Mouse (Mus musculus) cerebellum, adult 2 months (tissue): ENCODE data around the gene Sema4a. TPM values are rescaled to one million over a fixed set of nuclear protein-coding genes. Genes with fewer than 3 reads are reported as not detected.
A peak's percentile ranks its signal among the peaks of the same experiment; 100 is the strongest.

Experiments
- DNase-seq, 2 experiments: peaks; one replicate each; pipeline ENCODE4 v3.0.0; 2021
- H3K27ac ChIP-seq: fragments of 200-500 bp; 2 replicates; pipeline ENCODE4 v1.5.1; 2012; ENCODE audit warnings: low read length, control low read depth, inconsistent platforms; ENCODE audit not compliant: insufficient read depth
- H3K27me3 ChIP-seq: fragments of 200-500 bp; 2 replicates; pipeline ENCODE4 v1.6.1; 2012; ENCODE audit warnings: inconsistent platforms, mild to moderate bottlenecking, low read length, moderate library complexity; ENCODE audit not compliant: control insufficient read depth, insufficient read depth
- H3K4me1 ChIP-seq: fragments of 200-500 bp; 2 replicates; pipeline ENCODE4 v1.6.1; 2011; ENCODE audit warnings: low read length; ENCODE audit not compliant: control insufficient read depth, insufficient read depth
- H3K4me3 ChIP-seq: fragments of 200-500 bp; replicated peaks from 2 replicates; pipeline ENCODE3; 2011; ENCODE audit warnings: mild to moderate bottlenecking, low read depth, low read length, control low read depth; ENCODE audit not compliant: insufficient read depth
- CTCF ChIP-seq: fragments of 200-500 bp; IDR thresholded peaks from 2 replicates; pipeline ENCODE4 v1.5.1; 2011; ENCODE audit warnings: low read depth, mild to moderate bottlenecking, control low read depth, low read length, moderate library complexity, borderline replicate concordance; ENCODE audit not compliant: insufficient read depth
- POLR2A ChIP-seq: fragments of 200-500 bp; IDR thresholded peaks from 2 replicates; pipeline ENCODE4 v1.6.1; 2011; ENCODE audit warnings: low read length, control low read depth, borderline replicate concordance; ENCODE audit not compliant: insufficient read depth
- WGBS: fragments of 180-500 bp; shearing (Covaris S2); methylation state at CpG from one replicate; pipeline ENCODE4 v1.1.7; 2018; 5-methylcytosine and 5-hydroxymethylcytosine counted together
- polyA plus RNA-seq: library from polyadenylated mRNA; depleted of rRNA; stranded (reverse); fragments of >200 nt; gene quantifications from 2 replicates; pipeline ENCODE4 v1.2.3, GENCODE M21; 2012

The Sema4a gene
- polyA plus RNA-seq, 1 experiment = 31.8 TPM

DNA sequence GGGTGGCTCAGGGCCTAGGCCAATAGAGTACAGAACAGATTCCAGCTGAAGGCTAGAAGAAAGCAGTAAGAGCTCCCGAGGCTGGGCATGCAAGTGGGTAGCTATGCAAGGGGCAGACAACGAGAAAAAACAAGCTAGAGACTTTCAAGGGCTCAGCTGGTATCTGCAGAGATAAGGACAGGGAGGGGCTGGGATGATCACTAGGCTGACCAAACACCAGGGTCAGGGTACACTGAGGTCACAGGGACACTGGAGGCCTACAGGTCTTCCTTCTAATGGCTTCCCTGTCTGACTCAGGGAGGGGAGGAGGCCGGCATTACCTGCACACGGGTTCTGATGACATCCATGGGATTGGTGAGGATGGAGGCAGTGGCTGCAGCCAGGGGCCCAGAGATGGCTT, 45.3 kb downstream of the Sema4a start:
- Histone ChIP-seq H3K4me3 (no peak overlapping the region), H3K27me3 (no peaks in the 10 kb centered on the region), H3K4me1 (peaks cover 49% of the 10 kb centered on the region), H3K27ac (no peak overlapping the region)
- WGBS = 87% methylated on average over 4 of the region's 4 CpGs
- TF ChIP-seq CTCF = no peak
- TF ChIP-seq POLR2A = no peak
- DNase-seq = no peak

DNA sequence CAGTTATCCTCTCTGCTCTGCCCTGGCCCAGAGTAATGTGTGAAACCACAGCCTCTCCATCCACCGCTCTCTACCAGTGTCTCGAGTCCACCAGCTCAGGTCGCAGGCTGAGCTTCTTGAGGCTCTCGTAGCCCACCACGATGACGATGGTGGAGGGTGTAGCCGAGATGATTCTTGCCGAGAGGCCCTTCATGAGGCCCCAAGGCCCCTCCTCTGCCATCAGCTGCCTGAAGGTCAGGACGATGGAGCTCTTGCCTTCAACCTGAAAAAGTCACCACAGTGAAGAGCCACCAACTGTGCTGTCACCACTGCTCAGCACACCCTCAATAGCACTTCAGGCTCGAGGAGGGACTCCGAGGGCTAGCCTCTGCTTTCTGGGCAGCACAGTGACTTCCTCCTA, 48.3 kb downstream of the Sema4a start:
- Histone ChIP-seq H3K4me3 (no peak overlapping the region), H3K4me1 (peaks cover 29% of the 10 kb centered on the region), H3K27me3 (no peaks in the 10 kb centered on the region), H3K27ac (no peak overlapping the region)
- WGBS = 85% methylated on average over 11 of the region's 11 CpGs
- TF ChIP-seq CTCF (no peak), POLR2A (no peak)
- no peak for DNase-seq

DNA sequence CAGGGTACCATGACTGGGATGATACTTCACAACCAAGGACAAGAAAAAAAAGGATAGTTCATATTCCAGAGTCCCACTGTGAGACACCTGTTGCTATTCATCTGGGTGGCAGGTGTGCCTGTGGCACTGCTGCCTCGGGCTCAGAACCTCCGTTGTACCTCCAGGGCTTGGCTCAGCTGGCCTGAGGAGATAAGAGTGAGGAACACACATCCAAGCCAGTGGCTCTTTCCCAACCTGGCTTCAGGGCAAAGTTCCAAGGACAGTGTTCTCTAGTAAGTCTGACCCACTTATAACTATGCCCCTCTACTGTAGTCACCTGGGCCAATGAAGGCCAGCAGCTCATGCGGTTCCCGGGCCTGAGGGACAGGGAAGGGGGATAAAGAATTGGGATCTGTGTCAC, 49.3 kb downstream of the Sema4a start:
- 23% methylated on average over 4 of the region's 4 CpGs for WGBS
- H3K4me1 ChIP-seq = peaks cover 26% of the 10 kb centered on the region
- H3K4me3 ChIP-seq = no peak overlapping the region
- TF ChIP-seq CTCF (no peak), POLR2A (no peak)
- DNase-seq = no peak
- H3K27me3 ChIP-seq = no peaks in the 10 kb centered on the region
- no peak overlapping the region for H3K27ac ChIP-seq

DNA sequence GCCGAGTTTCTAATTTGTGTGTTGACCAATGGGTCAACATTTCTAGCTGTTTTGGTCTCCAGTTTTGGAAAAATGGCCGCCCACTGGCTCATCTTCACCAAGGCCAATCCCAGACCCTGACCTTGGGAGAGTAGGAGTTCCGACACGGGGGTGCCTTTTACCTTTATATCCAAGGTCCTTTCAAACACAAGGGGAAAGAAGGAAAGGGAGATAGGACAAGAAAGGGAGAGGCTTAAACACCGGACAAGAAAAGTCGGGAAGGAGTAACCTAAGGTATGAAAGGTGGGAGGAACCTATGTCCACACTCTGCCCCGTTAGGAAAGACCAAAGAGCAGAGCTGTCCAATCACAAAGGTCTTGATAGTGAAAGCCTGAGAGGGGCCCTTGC, 50.3 kb downstream of the Sema4a start:
- WGBS = 31% methylated on average over 7 of the region's 7 CpGs
- TF ChIP-seq POLR2A = no peak
- TF ChIP-seq CTCF = no peak
- Histone ChIP-seq H3K27me3 (no peaks in the 10 kb centered on the region), H3K4me3 (no peak overlapping the region), H3K27ac (no peak overlapping the region; the same call in 1 of the 2 replicates), H3K4me1 (peaks cover 18% of the 10 kb centered on the region)
- DNase-seq = no peak

DNA sequence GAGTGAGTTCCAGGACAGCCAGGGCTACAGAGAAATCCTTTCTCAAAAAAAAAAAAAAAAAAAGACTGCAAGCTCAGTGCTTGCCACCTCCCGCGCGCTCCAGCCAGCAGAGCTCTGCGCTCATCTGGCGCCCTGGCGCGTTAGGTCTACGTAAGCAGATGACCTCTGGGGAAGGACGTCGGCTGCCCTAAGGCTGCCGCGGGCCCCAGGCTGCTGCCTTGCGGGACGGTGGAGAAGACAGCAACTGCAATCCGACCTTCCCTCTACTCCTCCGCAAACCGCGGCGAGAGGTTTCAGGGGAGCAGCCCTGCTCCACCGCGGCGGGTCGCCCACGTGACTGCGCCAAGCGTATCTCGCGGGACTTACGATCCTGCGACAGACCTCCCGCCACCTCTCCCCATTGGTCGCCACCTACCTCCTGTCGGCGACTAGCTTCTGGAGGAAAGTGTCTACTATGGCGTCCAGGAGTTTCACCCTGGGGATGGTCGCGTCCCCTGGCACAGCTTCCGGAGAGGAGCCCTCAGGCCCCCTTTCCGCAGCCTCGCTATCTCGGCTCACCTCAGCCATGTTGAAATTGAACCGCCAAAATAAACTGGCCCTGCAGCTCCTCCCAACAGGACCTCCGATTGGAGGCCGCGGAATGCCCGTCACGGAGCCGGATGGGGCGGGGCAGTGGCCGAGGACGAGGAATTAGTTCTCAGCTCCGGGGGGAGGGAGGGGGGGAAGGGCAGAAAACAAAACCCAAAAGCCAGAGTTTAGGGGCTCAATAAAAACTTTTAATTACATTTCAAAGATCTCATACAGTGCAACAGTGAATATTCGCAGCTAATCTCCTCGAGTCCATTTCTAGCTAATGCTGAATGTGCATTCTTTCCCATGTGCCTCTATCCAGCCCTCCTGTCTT, 51.0 kb downstream of the Sema4a start, which contains the start of gene Pmf1:
Gene Pmf1, minus strand, starts transcription at position 591 of the 904 bp plus-strand sequence.
- H3K27ac ChIP-seq = peak within 1 kb of the TSS; percentile 77
- peak within 1 kb of the TSS; percentile 72 for H3K4me3 ChIP-seq
- TF ChIP-seq CTCF (no peak), POLR2A (peak; percentile 85)
- peaks cover 17% of the 10 kb centered on the region for H3K4me1 ChIP-seq
- no peaks in the 10 kb centered on the region for H3K27me3 ChIP-seq
- DNase-seq = peak; percentile 87 to 89
- WGBS = under 1% methylated on average over 54 of the region's 54 CpGs

DNA sequence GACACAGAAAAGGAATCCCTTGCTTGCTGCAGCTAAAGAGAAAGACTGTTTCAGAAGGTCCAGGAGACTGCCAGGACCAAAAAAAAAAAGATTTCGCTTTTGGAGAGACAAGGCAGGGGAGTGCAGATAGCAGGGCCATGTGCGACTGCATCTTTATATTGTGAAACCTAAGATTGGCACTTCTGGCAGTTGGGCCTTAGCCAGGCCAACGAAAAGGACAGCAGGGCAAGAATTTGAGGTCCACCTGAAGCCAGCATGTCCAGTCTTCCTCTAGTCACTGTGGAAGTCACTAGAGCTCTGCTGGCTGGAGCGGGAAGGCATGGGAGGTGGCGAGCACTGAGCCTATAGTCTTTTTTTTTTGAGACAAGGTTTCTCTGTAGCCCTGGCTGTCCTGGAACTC, 52.0 kb downstream of the Sema4a start:
- H3K4me1 ChIP-seq = peaks cover 17% of the 10 kb centered on the region
- TF ChIP-seq CTCF = no peak
- no peak for TF ChIP-seq POLR2A
- H3K27ac ChIP-seq = no peak overlapping the region
- WGBS = 53% methylated on average over 5 of the region's 5 CpGs
- no peak for DNase-seq
- no peaks in the 10 kb centered on the region for H3K27me3 ChIP-seq
- no peak overlapping the region for H3K4me3 ChIP-seq

DNA sequence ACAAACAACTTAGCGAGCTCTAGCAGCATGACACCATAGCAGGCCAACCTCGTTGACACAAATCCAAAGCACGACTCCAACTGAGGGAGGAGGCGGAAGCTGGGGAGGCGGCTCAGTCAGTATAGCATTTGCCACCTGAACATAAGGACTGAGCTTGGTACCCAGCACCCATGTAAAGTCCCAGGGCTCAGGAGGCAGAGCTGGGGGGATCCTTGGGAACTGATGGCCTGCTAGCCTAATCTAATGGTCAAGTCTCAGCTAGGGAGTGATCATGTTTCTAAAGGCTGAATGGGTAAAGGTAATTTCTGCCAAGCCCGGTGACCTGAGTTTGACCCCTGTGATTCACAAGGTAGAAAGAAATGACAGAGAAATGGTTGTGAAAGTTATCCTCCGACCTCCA, 53.5 kb downstream of the Sema4a start:
- DNase-seq = no peak
- Histone ChIP-seq H3K4me3 (no peak overlapping the region), H3K27me3 (no peaks in the 10 kb centered on the region), H3K4me1 (peaks cover 9% of the 10 kb centered on the region), H3K27ac (no peak overlapping the region)
- TF ChIP-seq POLR2A = no peak
- TF ChIP-seq CTCF = no peak
- 47% methylated on average over 7 of the region's 7 CpGs for WGBS

DNA sequence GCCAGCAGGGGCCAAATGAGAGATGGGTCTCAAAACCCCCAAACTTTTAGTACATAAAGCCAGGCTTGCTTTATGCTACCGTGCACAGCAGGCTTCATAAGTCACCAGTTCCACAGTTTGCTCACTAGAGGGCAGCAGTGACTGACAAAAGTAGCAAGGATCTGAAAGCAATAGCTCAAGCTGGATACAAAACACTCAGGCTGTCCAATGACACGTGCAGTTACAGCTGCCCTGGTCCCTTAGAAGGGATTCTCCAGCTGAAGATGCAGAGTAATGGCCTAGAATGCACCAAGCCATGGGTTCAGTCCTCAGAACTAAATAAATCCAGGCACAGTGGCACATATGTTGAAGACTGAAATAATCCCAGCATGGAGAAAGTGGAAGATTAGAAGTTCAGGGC, 53.9 kb downstream of the Sema4a start:
- Histone ChIP-seq H3K4me3 (no peak overlapping the region), H3K4me1 (peaks cover 9% of the 10 kb centered on the region), H3K27me3 (no peaks in the 10 kb centered on the region), H3K27ac (no peak overlapping the region)
- 0% methylated on average over 2 of the region's 2 CpGs for WGBS
- TF ChIP-seq POLR2A (no peak), CTCF (peak; percentile 95)
- DNase-seq = peak; percentile 68 to 70
